Mouse (Mus musculus): ENCODE results near the gene Mrpl52.

- TF ChIP-seq CTCF (IDR thresholded peaks at IDR 0.05) (no peak), EP300 (IDR thresholded peaks at IDR 0.05) (peak; percentile 11; the same call in 1 of the 2 replicates)
These were observed 44.8 kb downstream of the Mrpl52 start for GRCm38 (mm10) chr14:54471467-54471866.

Measured in lung, postnatal 0 days (tissue).